Mouse (Mus musculus): ENCODE data around the gene Cradd. TPM values are rescaled to one million over a fixed set of nuclear protein-coding genes. Genes with fewer than 3 reads are reported as not detected.

The Cradd gene
- 18.0 and 24.8 TPM in 2 replicates for polyA plus RNA-seq (2012; rRNA removed; ENCODE audit: low replicate concordance)

GRCm38 (mm10) chr10:95323393-95324277, at the start of gene Cradd:
Gene Cradd, minus strand, starts transcription at chr10:95324133.

Other genes with a start within 250 kb of the Cradd start
- gene Socs2, start 93.0 kb upstream of the Cradd start, polyA plus RNA-seq (2012; rRNA removed; ENCODE audit: low replicate concordance), result 33.8 and 72.0 TPM in 2 replicates
- 58.5 and 229 TPM in 2 replicates for gene Mrpl42, start 177.8 kb upstream of the Cradd start, polyA plus RNA-seq (2012; rRNA removed; ENCODE audit: low replicate concordance)
- gene Ube2n, start 191.0 kb upstream of the Cradd start, polyA plus RNA-seq (2012; rRNA removed; ENCODE audit: low replicate concordance), result 19.3 and 56.0 TPM in 2 replicates
- gene Nudt4, start 240.0 kb upstream of the Cradd start, polyA plus RNA-seq (2012; rRNA removed; ENCODE audit: low replicate concordance), result 40.8 and 49.6 TPM in 2 replicates